17 mouse cellular contexts compared by ENCODE assay signal in the genomic region with DNA sequence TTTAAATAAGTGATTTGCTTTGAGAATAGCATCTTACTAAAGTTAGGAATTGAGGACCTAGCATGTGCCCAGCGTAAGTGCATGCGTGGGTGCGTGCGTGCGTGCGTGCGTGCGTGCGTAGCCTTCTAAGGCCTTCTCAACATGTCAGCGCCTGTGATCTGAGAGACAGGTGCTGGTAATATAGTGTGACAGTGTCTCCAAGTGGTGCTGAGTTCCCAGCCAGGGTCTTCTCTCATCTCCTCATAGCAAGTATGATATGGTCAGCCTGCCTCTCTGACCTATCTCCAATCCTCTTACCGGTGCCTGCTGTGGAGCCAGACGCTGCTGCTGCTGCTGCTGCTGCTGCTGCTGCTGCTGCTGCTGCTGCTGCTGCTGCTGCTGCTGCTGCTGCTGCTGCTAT.
"Had no signal": no experiment of that assay in that cellular context is flagged by ENCODE, and none has a peak within 500 bp of the region (broad histone marks: within the 10 kb centered on the region; RNA-seq: fewer than 3 reads in every experiment).

No protein-coding gene starts in this region.

- H3K4me3 ChIP-seq: neural tube, embryonic 12.5 days; neural tube, embryonic 13.5 days; neural tube, embryonic 15.5 days; stomach, embryonic 15.5 days had no signal

- H3K4me2 ChIP-seq: neural tube, embryonic 12.5 days; neural tube, embryonic 13.5 days; neural tube, embryonic 15.5 days; stomach, embryonic 15.5 days had no signal

- H3K9me3 ChIP-seq: neural tube, embryonic 12.5 days; neural tube, embryonic 13.5 days; neural tube, embryonic 15.5 days; stomach, embryonic 15.5 days had no signal

- H3K27me3 ChIP-seq: neural tube, embryonic 12.5 days; neural tube, embryonic 13.5 days; neural tube, embryonic 15.5 days; stomach, embryonic 15.5 days had no signal

- H3K9ac ChIP-seq: neural tube, embryonic 12.5 days; neural tube, embryonic 13.5 days; neural tube, embryonic 15.5 days; stomach, embryonic 15.5 days had no signal

- H3K27ac ChIP-seq: neural tube, embryonic 12.5 days; neural tube, embryonic 15.5 days; stomach, embryonic 15.5 days; stomach, postnatal 0 days had no signal

- DNase-seq: retina, postnatal 1 day; right cerebral cortex, adult 18-20 months; right cerebral cortex, postnatal 14 days; right cerebral cortex, postnatal 25 days; right cerebral cortex, postnatal 4 days; spleen, adult 18-20 months; thymus, adult 18-20 months; thymus, adult 2 months; thymus, postnatal 14 days; thymus, postnatal 25 days; thymus, postnatal 36 days; thymus, postnatal 4 days had no signal
